20 mouse cellular contexts compared by ENCODE assay signal in genomic region chr1:180792814-180793213, GRCm38 (mm10). TPM values are rescaled to one million over a fixed set of nuclear protein-coding genes. Genes with fewer than 3 reads are reported as not detected.
DNase-seq lines count a peak whose midpoint lies in the region; ATAC-seq and TF ChIP-seq lines count a peak whose summit lies in the region.
"Had no signal": no experiment of that assay in that cellular context is flagged by ENCODE, and none has a peak within 500 bp of the region (broad histone marks: within the 10 kb centered on the region; RNA-seq: fewer than 3 reads in every experiment).

No protein-coding gene starts in this region.

- H3K4me2 ChIP-seq in liver, embryonic 12.5 days, result no peak overlapping the region
- H3K4me2 ChIP-seq in stomach, postnatal 0 days (replicated peaks; ENCODE audit: low read depth), result no peak overlapping the region
- H3K4me2 ChIP-seq: hindbrain, embryonic 15.5 days had no signal

- no peaks in the 10 kb centered on the region for H3K9me3 ChIP-seq in ES-Bruce4 (replicated peaks; ENCODE audit: control insufficient read depth, insufficient read depth, low read length, poor library complexity, severe bottlenecking)
- H3K9me3 ChIP-seq in liver, embryonic 12.5 days (replicated peaks), result no peaks in the 10 kb centered on the region; the same call in 1 of the 2 replicates
- H3K9me3 ChIP-seq in embryonic facial prominence, embryonic 10.5 days, result peaks cover 4% of the 10 kb centered on the region; the same call in 1 of the 2 replicates
- no peaks in the 10 kb centered on the region for H3K9me3 ChIP-seq in stomach, postnatal 0 days (ENCODE audit: control insufficient read depth, low read length)
- H3K9me3 ChIP-seq: embryonic facial prominence, embryonic 12.5 days; hindbrain, embryonic 15.5 days; kidney, embryonic 15.5 days; limb, embryonic 15.5 days; midbrain, embryonic 15.5 days had no signal

- H3K9ac ChIP-seq in ES-Bruce4 (ENCODE audit: low read depth, poor library complexity, severe bottlenecking), result peak overlapping the region; percentile 58; the same call in 1 of the 2 replicates
- H3K9ac ChIP-seq in liver, embryonic 12.5 days, result no peak overlapping the region
- no peak overlapping the region for H3K9ac ChIP-seq in stomach, postnatal 0 days (ENCODE audit: low read length)
- H3K9ac ChIP-seq: embryonic facial prominence, embryonic 12.5 days; forebrain, postnatal 0 days; hindbrain, embryonic 15.5 days; kidney, embryonic 15.5 days; limb, embryonic 15.5 days; midbrain, embryonic 15.5 days had no signal

- 72% methylated on average over 4 of the region's 4 CpGs for WGBS in liver, embryonic 12.5 days (ENCODE audit: insufficient replicate concordance)
- WGBS in embryonic facial prominence, embryonic 10.5 days, result 88% methylated on average over 4 of the region's 4 CpGs
- 86% methylated on average over 4 of the region's 4 CpGs for WGBS in stomach, postnatal 0 days

- no peaks in the 10 kb centered on the region for H3K27me3 ChIP-seq in ES-Bruce4 (ENCODE audit: control insufficient read depth, insufficient read depth, low read length, poor library complexity, severe bottlenecking)
- H3K27me3 ChIP-seq in liver, embryonic 12.5 days (replicated peaks), result peaks cover 32% of the 10 kb centered on the region; the same call in 1 of the 2 replicates
- peaks cover 20% of the 10 kb centered on the region for H3K27me3 ChIP-seq in embryonic facial prominence, embryonic 10.5 days (replicated peaks; ENCODE audit: low read depth, poor library complexity, severe bottlenecking)
- H3K27me3 ChIP-seq in stomach, postnatal 0 days (ENCODE audit: control insufficient read depth, insufficient read depth, low read length), result no peaks in the 10 kb centered on the region
- H3K27me3 ChIP-seq: embryonic facial prominence, embryonic 12.5 days; hindbrain, embryonic 15.5 days; kidney, embryonic 15.5 days; limb, embryonic 15.5 days; Patski had no signal

- no peak for ATAC-seq in liver, embryonic 12.5 days
- no peak for ATAC-seq in stomach, postnatal 0 days (ENCODE audit: low FRiP score, low TSS enrichment)
- ATAC-seq: Patski had no signal

- no peak overlapping the region for H3K4me3 ChIP-seq in ES-Bruce4 (ENCODE audit: low read depth, low read length)
- no peak overlapping the region for H3K4me3 ChIP-seq in liver, embryonic 12.5 days
- no peak overlapping the region for H3K4me3 ChIP-seq in embryonic facial prominence, embryonic 10.5 days
- no peak overlapping the region for H3K4me3 ChIP-seq in stomach, postnatal 0 days (ENCODE audit: low read depth, low read length)
- H3K4me3 ChIP-seq: embryonic facial prominence, embryonic 12.5 days; hindbrain, embryonic 15.5 days; limb, embryonic 15.5 days; midbrain, embryonic 15.5 days; myocyte had no signal

- TF ChIP-seq EP300 in ES-Bruce4 (IDR thresholded peaks at IDR 0.05; ENCODE audit: insufficient read depth, low read depth, low read length), result no peak
- no peak for TF ChIP-seq EP300 in stomach, postnatal 0 days (optimal IDR thresholded peaks at IDR 0.05)

- no peak for TF ChIP-seq POLR2A in ES-Bruce4 (IDR thresholded peaks at IDR 0.05; ENCODE audit: insufficient read depth, low read length)

- peak overlapping the region; percentile 80 for H3K27ac ChIP-seq in ES-Bruce4 (ENCODE audit: insufficient read depth, low read length)
- H3K27ac ChIP-seq in liver, embryonic 12.5 days, result no peak overlapping the region
- H3K27ac ChIP-seq in embryonic facial prominence, embryonic 10.5 days (replicated peaks), result no peak overlapping the region
- no peak overlapping the region for H3K27ac ChIP-seq in stomach, postnatal 0 days (replicated peaks)
- H3K27ac ChIP-seq: embryonic facial prominence, embryonic 12.5 days; hindbrain, embryonic 15.5 days; kidney, embryonic 15.5 days; limb, embryonic 15.5 days; midbrain, embryonic 15.5 days had no signal

- H3K36me3 ChIP-seq in ES-Bruce4 (ENCODE audit: control insufficient read depth, insufficient read depth, low read length, poor library complexity, severe bottlenecking), result no peaks in the 10 kb centered on the region
- no peaks in the 10 kb centered on the region for H3K36me3 ChIP-seq in liver, embryonic 12.5 days
- H3K36me3 ChIP-seq in embryonic facial prominence, embryonic 10.5 days (replicated peaks), result no peaks in the 10 kb centered on the region
- no peaks in the 10 kb centered on the region for H3K36me3 ChIP-seq in stomach, postnatal 0 days (ENCODE audit: control insufficient read depth, insufficient read depth, low read length)
- H3K36me3 ChIP-seq: embryonic facial prominence, embryonic 12.5 days; hindbrain, embryonic 15.5 days; kidney, embryonic 15.5 days; limb, embryonic 15.5 days; midbrain, embryonic 15.5 days had no signal

- H3K4me1 ChIP-seq in ES-Bruce4 (ENCODE audit: control insufficient read depth, insufficient read depth, low read length), result peaks cover 2% of the 10 kb centered on the region
- peaks cover 15% of the 10 kb centered on the region for H3K4me1 ChIP-seq in liver, embryonic 12.5 days
- H3K4me1 ChIP-seq in embryonic facial prominence, embryonic 10.5 days, result peaks cover 13% of the 10 kb centered on the region
- no peaks in the 10 kb centered on the region for H3K4me1 ChIP-seq in stomach, postnatal 0 days (replicated peaks; ENCODE audit: control insufficient read depth, insufficient read depth)

- intact Hi-C loops in gastrocnemius, postnatal 36 days (cut with DNase I), result no loop called here

- no peak for TF ChIP-seq CTCF in ES-Bruce4 (IDR thresholded peaks at IDR 0.05; ENCODE audit: low read depth, low read length)
- TF ChIP-seq CTCF in stomach, postnatal 0 days (IDR thresholded peaks at IDR 0.05; ENCODE audit: low read depth), result no peak

- peak; percentile 46 for DNase-seq in 3T3-L1 (ENCODE audit: low read depth, low spot score)
- peak; percentile 82 for DNase-seq in cerebellum, adult 11-12 months
- peak; percentile 91 to 92 for DNase-seq in cerebellum, postnatal 10 days
- no peak for DNase-seq in gastrocnemius, postnatal 36 days
- DNase-seq in embryonic facial prominence, embryonic 10.5 days (ENCODE audit: low spot score), result no peak
- DNase-seq in stomach, postnatal 0 days (ENCODE audit: low spot score), result no peak
- DNase-seq: forebrain, postnatal 0 days; gastrocnemius, postnatal 25 days; heart, postnatal 4 days; right cerebral cortex, adult 18-20 months; right cerebral cortex, postnatal 4 days had no signal

RNA-seq across cellular contexts. Expression of gene H3f3a, which starts 20.9 kb away (rescaled TPM):
- polyA plus RNA-seq in ES-Bruce4 (2011; ENCODE audit: insufficient read depth, insufficient read length, low read depth, missing spikeins), result 679 and 698 TPM in 2 replicates
- polyA plus RNA-seq in liver, embryonic 12.5 days (2016; fragmentation: Nextera tagmentation; extraction: Ambion mirVana), result 1,997 and 2,057 TPM in 2 replicates
- total RNA-seq in gastrocnemius, postnatal 36 days (2021), result 100 to 1,000 TPM; 303 to 358 TPM
- 2,636 and 2,772 TPM in 2 replicates for polyA plus RNA-seq in embryonic facial prominence, embryonic 10.5 days (2016; fragmentation: Nextera tagmentation; extraction: Ambion mirVana)
- 1,633 and 1,693 TPM in 2 replicates for polyA plus RNA-seq in stomach, postnatal 0 days (2015; fragmentation: Nextera tagmentation; extraction: Ambion mirVana)

RNA-seq across cellular contexts. Expression of gene Sde2, which starts 58.1 kb away (rescaled TPM):
- 35.0 and 36.6 TPM in 2 replicates for polyA plus RNA-seq in ES-Bruce4 (2011; ENCODE audit: insufficient read depth, insufficient read length, low read depth, missing spikeins)
- polyA plus RNA-seq in liver, embryonic 12.5 days (2016; fragmentation: Nextera tagmentation; extraction: Ambion mirVana), result 39.2 and 39.4 TPM in 2 replicates
- 1 to 10 TPM; 5.2 to 6.9 TPM for total RNA-seq in gastrocnemius, postnatal 36 days (2021)
- 45.4 and 46.8 TPM in 2 replicates for polyA plus RNA-seq in embryonic facial prominence, embryonic 10.5 days (2016; fragmentation: Nextera tagmentation; extraction: Ambion mirVana)
- polyA plus RNA-seq in stomach, postnatal 0 days (2015; fragmentation: Nextera tagmentation; extraction: Ambion mirVana), result 18.8 and 20.0 TPM in 2 replicates

Comparison
In these comparisons a context has a peak if more than half of its experiments do, and no peak if none do; other contexts are left out.
1. DNase-seq: peak in 3T3-L1 (single experiment), cerebellum, adult 11-12 months (single experiment) and cerebellum, postnatal 10 days (2 of 2); none in gastrocnemius, postnatal 36 days (0 of 2), embryonic facial prominence, embryonic 10.5 days (single experiment) and stomach, postnatal 0 days (single experiment).